Mouse (Mus musculus) kidney, adult 2 months (tissue): ENCODE results near the gene Stx8. TPM values are rescaled to one million over a fixed set of nuclear protein-coding genes. Genes with fewer than 3 reads are reported as not detected.

Experiments used
- DNase-seq: peaks from one replicate; pipeline ENCODE4 v3.0.0; 2021
- H3K27ac ChIP-seq: fragments of 200-500 bp; 2 replicates; pipeline ENCODE4 v1.5.1; 2012; ENCODE audit warnings: low read depth, low read length, control low read depth, inconsistent platforms; ENCODE audit not compliant: insufficient read depth
- H3K27me3 ChIP-seq: fragments of 200-500 bp; replicated peaks from 2 replicates; pipeline ENCODE4 v1.6.1; 2012; ENCODE audit warnings: mild to moderate bottlenecking, moderate library complexity, low read length, inconsistent platforms; ENCODE audit not compliant: control insufficient read depth, insufficient read depth
- H3K36me3 ChIP-seq: fragments of 200-500 bp; 2 replicates; pipeline ENCODE4 v1.6.1; 2012; ENCODE audit warnings: mild to moderate bottlenecking, moderate library complexity, low read length, inconsistent platforms; ENCODE audit not compliant: control insufficient read depth, insufficient read depth
- H3K4me1 ChIP-seq: fragments of 200-500 bp; 2 replicates; pipeline ENCODE4 v1.6.1; 2011; ENCODE audit warnings: low read length; ENCODE audit not compliant: control insufficient read depth, insufficient read depth
- H3K4me3 ChIP-seq: fragments of 200-500 bp; 2 replicates; pipeline ENCODE4 v1.5.1; 2011; ENCODE audit warnings: mild to moderate bottlenecking, low read depth, low read length, control low read depth; ENCODE audit not compliant: insufficient read depth
- CTCF ChIP-seq: fragments of 200-500 bp; conservative IDR thresholded peaks from 2 replicates; pipeline ENCODE4 v1.5.1; 2011; ENCODE audit warnings: low read depth, mild to moderate bottlenecking, control low read depth, low read length, moderate library complexity, mixed read lengths; ENCODE audit not compliant: insufficient read depth, insufficient read length
- POLR2A ChIP-seq: fragments of 200-500 bp; IDR thresholded peaks from one replicate; pipeline ENCODE4 v1.6.1; 2011; ENCODE audit warnings: low read depth, low read length, control low read depth
- WGBS: fragments of 180-500 bp; shearing (Covaris S2); methylation state at CpG from one replicate; pipeline ENCODE4 v1.1.7; 2018; 5-methylcytosine and 5-hydroxymethylcytosine counted together
- polyA plus RNA-seq: library from polyadenylated mRNA; depleted of rRNA; stranded (reverse); fragments of >200 nt; gene quantifications from 2 replicates; pipeline ENCODE4 v1.2.3, GENCODE M21; 2012

The Stx8 gene
- polyA plus RNA-seq, 1 experiment, result 10.7 TPM

DNA sequence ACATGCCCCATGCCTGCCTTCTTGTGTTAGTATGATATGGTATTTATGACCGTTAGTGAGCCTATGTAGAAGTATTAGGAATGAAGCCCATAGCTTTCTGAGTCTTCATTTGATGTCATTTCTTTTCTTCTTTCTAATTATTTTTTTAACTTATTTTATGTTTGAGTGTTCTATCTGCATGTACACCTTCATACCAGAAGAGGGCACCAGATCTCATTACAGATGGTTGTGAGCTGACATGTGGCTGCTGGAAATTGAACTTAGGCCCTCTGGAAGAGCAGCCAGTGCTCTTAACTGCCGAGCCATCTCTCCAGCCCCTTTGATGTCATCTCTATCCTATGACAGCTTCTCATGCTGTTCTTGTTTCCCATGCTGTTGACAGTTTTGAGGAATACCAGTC lies 115.0 kb downstream of the Stx8 start:
- no peak for TF ChIP-seq CTCF
- no peak for TF ChIP-seq POLR2A
- Histone ChIP-seq H3K4me1 (no peaks in the 10 kb centered on the region; the same call in 1 of the 2 replicates), H3K4me3 (no peak overlapping the region), H3K36me3 (no peaks in the 10 kb centered on the region), H3K27ac (no peak overlapping the region), H3K27me3 (no peaks in the 10 kb centered on the region)
- DNase-seq, result no peak
- WGBS, result 93% methylated on average over 2 of the region's 2 CpGs

DNA sequence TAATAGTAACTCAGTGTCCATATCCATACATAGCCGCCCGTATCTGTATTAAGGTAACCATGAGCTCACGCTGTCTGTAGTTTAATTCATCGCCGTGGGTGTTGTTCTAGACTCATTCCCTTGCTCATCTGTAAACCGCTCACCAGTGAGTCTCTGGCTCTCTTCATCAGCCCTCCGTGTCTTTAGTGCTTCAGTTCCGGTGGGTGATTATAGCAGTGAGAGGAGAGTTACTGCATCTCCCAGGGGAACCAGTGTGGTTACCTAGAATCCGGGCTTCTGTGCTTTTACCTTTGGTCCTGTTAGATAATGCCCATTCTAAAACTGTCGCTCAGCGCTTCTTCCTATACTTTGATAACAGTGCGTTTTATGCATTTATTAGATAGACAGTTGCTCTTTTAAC lies 116.8 kb downstream of the Stx8 start:
- no peaks in the 10 kb centered on the region for H3K36me3 ChIP-seq
- no peaks in the 10 kb centered on the region; the same call in 1 of the 2 replicates for H3K4me1 ChIP-seq
- no peak overlapping the region for H3K4me3 ChIP-seq
- H3K27ac ChIP-seq, result no peak overlapping the region
- H3K27me3 ChIP-seq, result no peaks in the 10 kb centered on the region
- WGBS, result 90% methylated on average over 12 of the region's 12 CpGs
- TF ChIP-seq CTCF, result no peak
- no peak for TF ChIP-seq POLR2A
- no peak for DNase-seq

GRCm38 (mm10) chr11:68083562-68083961 lies 117.6 kb downstream of the Stx8 start:
- no peaks in the 10 kb centered on the region for H3K36me3 ChIP-seq
- no peak for DNase-seq
- H3K4me3 ChIP-seq, result no peak overlapping the region
- no peak overlapping the region for H3K27ac ChIP-seq
- no peak for TF ChIP-seq POLR2A
- no peaks in the 10 kb centered on the region for H3K27me3 ChIP-seq
- H3K4me1 ChIP-seq, result no peaks in the 10 kb centered on the region
- 87% methylated on average over 6 of the region's 6 CpGs for WGBS

GRCm38 (mm10) chr11:68086221-68086620 lies 120.2 kb downstream of the Stx8 start:
- TF ChIP-seq CTCF (no peak), POLR2A (no peak)
- 62% methylated on average over 9 of the region's 9 CpGs for WGBS
- Histone ChIP-seq H3K27ac (no peak overlapping the region), H3K4me3 (no peak overlapping the region), H3K36me3 (no peaks in the 10 kb centered on the region), H3K27me3 (no peaks in the 10 kb centered on the region), H3K4me1 (no peaks in the 10 kb centered on the region)
- no peak for DNase-seq

- DNase-seq, result no peak
- Histone ChIP-seq H3K4me1 (peaks cover 7% of the 10 kb centered on the region; the same call in 1 of the 2 replicates), H3K27ac (no peak overlapping the region), H3K27me3 (no peaks in the 10 kb centered on the region), H3K4me3 (no peak overlapping the region), H3K36me3 (no peaks in the 10 kb centered on the region)
- TF ChIP-seq POLR2A, result no peak
- TF ChIP-seq CTCF, result no peak
- WGBS, result 79% methylated on average over 9 of the region's 9 CpGs
These were observed 123.4 kb downstream of the Stx8 start for GRCm38 (mm10) chr11:68089426-68089825.

- 54% methylated on average over 13 of the region's 13 CpGs for WGBS
- TF ChIP-seq CTCF (no peak), POLR2A (no peak)
- Histone ChIP-seq H3K4me3 (no peak overlapping the region), H3K36me3 (no peaks in the 10 kb centered on the region), H3K27me3 (no peaks in the 10 kb centered on the region), H3K4me1 (peaks cover 7% of the 10 kb centered on the region; the same call in 1 of the 2 replicates), H3K27ac (no peak overlapping the region)
- no peak for DNase-seq
These were observed 124.0 kb downstream of the Stx8 start for GRCm38 (mm10) chr11:68089885-68090592.

GRCm38 (mm10) chr11:68091975-68092759 lies 126.2 kb downstream of the Stx8 start:
- 35% methylated on average over 3 of the region's 3 CpGs for WGBS
- peak; percentile 28 for DNase-seq
- no peak overlapping the region for H3K4me3 ChIP-seq
- no peaks in the 10 kb centered on the region for H3K36me3 ChIP-seq
- TF ChIP-seq CTCF (no peak), POLR2A (no peak)
- H3K4me1 ChIP-seq, result peaks cover 7% of the 10 kb centered on the region; the same call in 1 of the 2 replicates
- H3K27ac ChIP-seq, result no peak overlapping the region
- H3K27me3 ChIP-seq, result no peaks in the 10 kb centered on the region
